Mouse (Mus musculus): ENCODE measurements around the gene Hcn3. TPM values are rescaled to one million over a fixed set of nuclear protein-coding genes. Genes with fewer than 3 reads are reported as not detected.

Gene Hcn3
- polyA plus RNA-seq, 1 experiment from 2014 or later, result 9.1 TPM

- no peak overlapping the region for H3K4me3 ChIP-seq
- no peak overlapping the region for H3K27ac ChIP-seq
- 65% methylated on average over 17 of the region's 17 CpGs for WGBS
- no peak for DNase-seq (ENCODE audit: low spot score)
- no peaks in the 10 kb centered on the region for H3K9me3 ChIP-seq
- H3K36me3 ChIP-seq, result peaks cover 13% of the 10 kb centered on the region; the same call in 1 of the 2 replicates
- peaks cover 49% of the 10 kb centered on the region for H3K27me3 ChIP-seq (ENCODE audit: insufficient read depth, poor library complexity, severe bottlenecking)
- H3K4me1 ChIP-seq (replicated peaks), result peaks cover 13% of the 10 kb centered on the region
These were observed 7.7 kb downstream of the Hcn3 start for GRCm38 (mm10) chr3:89152084-89152835.

GRCm38 (mm10) chr3:89148567-89148966, 11.4 kb downstream of the Hcn3 start:
- H3K27me3 ChIP-seq (ENCODE audit: insufficient read depth, poor library complexity, severe bottlenecking), result peaks cover 68% of the 10 kb centered on the region
- DNase-seq (ENCODE audit: low spot score), result no peak
- peaks cover 13% of the 10 kb centered on the region; the same call in 1 of the 2 replicates for H3K36me3 ChIP-seq

GRCm38 (mm10) chr3:89147979-89148311, 12.1 kb downstream of the Hcn3 start:
- H3K9me3 ChIP-seq, result no peaks in the 10 kb centered on the region
- 10% methylated on average over 15 of the region's 15 CpGs for WGBS

More at GRCm38 (mm10) chr3:89148567-89148966, 11.4 kb downstream of the Hcn3 start:
- 67% methylated on average over 14 of the region's 14 CpGs for WGBS
- Histone ChIP-seq H3K4me3 (peak overlapping the region; percentile 40; the same call in 1 of the 2 replicates), H3K27ac (no peak overlapping the region), H3K4me1 (replicated peaks) (peaks cover 25% of the 10 kb centered on the region), H3K9me3 (no peaks in the 10 kb centered on the region)

GRCm38 (mm10) chr3:89147101-89147978, 12.7 kb downstream of the Hcn3 start:
- H3K36me3 ChIP-seq, result peaks cover 9% of the 10 kb centered on the region; the same call in 1 of the 2 replicates
- H3K27ac ChIP-seq, result peak overlapping the region; percentile 59
- peaks cover 25% of the 10 kb centered on the region for H3K4me1 ChIP-seq (replicated peaks)
- DNase-seq (ENCODE audit: low spot score), result no peak
- H3K27me3 ChIP-seq (ENCODE audit: insufficient read depth, poor library complexity, severe bottlenecking), result peaks cover 64% of the 10 kb centered on the region
- H3K4me3 ChIP-seq, result peak overlapping the region; percentile 40
- 21% methylated on average over 26 of the region's 26 CpGs for WGBS
- no peaks in the 10 kb centered on the region for H3K9me3 ChIP-seq

More at GRCm38 (mm10) chr3:89147979-89148311, 12.1 kb downstream of the Hcn3 start:
- Histone ChIP-seq H3K27me3 (ENCODE audit: insufficient read depth, poor library complexity, severe bottlenecking) (peaks cover 68% of the 10 kb centered on the region), H3K27ac (peak overlapping the region; percentile 59), H3K4me3 (peak overlapping the region; percentile 40), H3K4me1 (replicated peaks) (peaks cover 25% of the 10 kb centered on the region), H3K36me3 (peaks cover 13% of the 10 kb centered on the region; the same call in 1 of the 2 replicates)
- DNase-seq (ENCODE audit: low spot score), result no peak

- 66% methylated on average over 8 of the region's 8 CpGs for WGBS
- peaks cover 53% of the 10 kb centered on the region for H3K27me3 ChIP-seq (ENCODE audit: insufficient read depth, poor library complexity, severe bottlenecking)
These were observed 14.4 kb downstream of the Hcn3 start for GRCm38 (mm10) chr3:89145566-89145965.

GRCm38 (mm10) chr3:89144821-89145220, 15.2 kb downstream of the Hcn3 start:
- H3K4me1 ChIP-seq (replicated peaks), result peaks cover 25% of the 10 kb centered on the region
- no peak for DNase-seq (ENCODE audit: low spot score)
- 83% methylated on average over 10 of the region's 10 CpGs for WGBS

More at GRCm38 (mm10) chr3:89145566-89145965, 14.4 kb downstream of the Hcn3 start:
- no peak for DNase-seq (ENCODE audit: low spot score)
- H3K4me3 ChIP-seq, result no peak overlapping the region
- H3K27ac ChIP-seq, result no peak overlapping the region
- no peaks in the 10 kb centered on the region for H3K36me3 ChIP-seq
- H3K4me1 ChIP-seq (replicated peaks), result peaks cover 25% of the 10 kb centered on the region
- H3K9me3 ChIP-seq, result no peaks in the 10 kb centered on the region

GRCm38 (mm10) chr3:89136365-89136764, 23.6 kb downstream of the Hcn3 start:
- peaks cover 14% of the 10 kb centered on the region for H3K4me1 ChIP-seq (replicated peaks)
- H3K27me3 ChIP-seq (ENCODE audit: insufficient read depth, poor library complexity, severe bottlenecking), result peaks cover 24% of the 10 kb centered on the region; the same call in 1 of the 2 replicates
- 43% methylated on average over 9 of the region's 9 CpGs for WGBS
- H3K27ac ChIP-seq, result peak overlapping the region; percentile 62
- DNase-seq (ENCODE audit: low spot score), result no peak
- no peaks in the 10 kb centered on the region for H3K36me3 ChIP-seq
- H3K4me3 ChIP-seq, result peak overlapping the region; percentile 28
- H3K9me3 ChIP-seq, result no peaks in the 10 kb centered on the region

More at GRCm38 (mm10) chr3:89144821-89145220, 15.2 kb downstream of the Hcn3 start:
- Histone ChIP-seq H3K4me3 (no peak overlapping the region), H3K9me3 (no peaks in the 10 kb centered on the region), H3K27ac (no peak overlapping the region), H3K27me3 (ENCODE audit: insufficient read depth, poor library complexity, severe bottlenecking) (peaks cover 45% of the 10 kb centered on the region), H3K36me3 (no peaks in the 10 kb centered on the region)

- Histone ChIP-seq H3K27me3 (ENCODE audit: insufficient read depth, poor library complexity, severe bottlenecking) (peaks cover 24% of the 10 kb centered on the region; the same call in 1 of the 2 replicates), H3K9me3 (no peaks in the 10 kb centered on the region), H3K27ac (peak within 1 kb of the TSS; percentile 62), H3K4me3 (peak within 1 kb of the TSS; percentile 28), H3K4me1 (replicated peaks) (peaks cover 14% of the 10 kb centered on the region), H3K36me3 (no peaks in the 10 kb centered on the region)
- DNase-seq (ENCODE audit: low spot score), result no peak
- WGBS, result 61% methylated on average over 3 of the region's 3 CpGs
These were observed 24.0 kb downstream of the Hcn3 start, which contains the start of gene Pklr for GRCm38 (mm10) chr3:89135958-89136357. Gene Pklr, plus strand, starts transcription at chr3:89136142.

- Histone ChIP-seq H3K36me3 (no peaks in the 10 kb centered on the region), H3K4me3 (no peak overlapping the region), H3K9me3 (no peaks in the 10 kb centered on the region), H3K27me3 (ENCODE audit: insufficient read depth, poor library complexity, severe bottlenecking) (peaks cover 26% of the 10 kb centered on the region; the same call in 1 of the 2 replicates), H3K27ac (no peak overlapping the region), H3K4me1 (replicated peaks) (peaks cover 16% of the 10 kb centered on the region)
- WGBS, result 97% methylated on average over 1 of the region's 1 CpGs
- no peak for DNase-seq (ENCODE audit: low spot score)
These were observed 26.2 kb downstream of the Hcn3 start for GRCm38 (mm10) chr3:89133752-89134151.

GRCm38 (mm10) chr3:89133063-89133450, 26.9 kb downstream of the Hcn3 start:
- WGBS, result 81% methylated on average over 7 of the region's 7 CpGs
- Histone ChIP-seq H3K9me3 (no peaks in the 10 kb centered on the region), H3K4me1 (replicated peaks) (peaks cover 16% of the 10 kb centered on the region), H3K27me3 (ENCODE audit: insufficient read depth, poor library complexity, severe bottlenecking) (peaks cover 26% of the 10 kb centered on the region; the same call in 1 of the 2 replicates), H3K36me3 (no peaks in the 10 kb centered on the region), H3K27ac (no peak overlapping the region), H3K4me3 (no peak overlapping the region)
- DNase-seq (ENCODE audit: low spot score), result no peak

- Histone ChIP-seq H3K27me3 (ENCODE audit: insufficient read depth, poor library complexity, severe bottlenecking) (peaks cover 26% of the 10 kb centered on the region; the same call in 1 of the 2 replicates), H3K4me1 (replicated peaks) (peaks cover 16% of the 10 kb centered on the region), H3K36me3 (no peaks in the 10 kb centered on the region), H3K9me3 (no peaks in the 10 kb centered on the region), H3K4me3 (peak overlapping the region; percentile 49), H3K27ac (peak overlapping the region; percentile 60)
- peak; percentile 29 for DNase-seq (ENCODE audit: low spot score)
- WGBS, result 16% methylated on average over 30 of the region's 30 CpGs
These were observed 27.5 kb downstream of the Hcn3 start for GRCm38 (mm10) chr3:89132285-89133062.

- H3K9me3 ChIP-seq, result no peaks in the 10 kb centered on the region
- no peak for DNase-seq (ENCODE audit: low spot score)
- H3K27ac ChIP-seq, result peak overlapping the region; percentile 60; the same call in 1 of the 2 replicates
- 41% methylated on average over 4 of the region's 4 CpGs for WGBS
- H3K4me1 ChIP-seq (replicated peaks), result peaks cover 16% of the 10 kb centered on the region
- no peaks in the 10 kb centered on the region for H3K36me3 ChIP-seq
- H3K4me3 ChIP-seq, result peak overlapping the region; percentile 49
- H3K27me3 ChIP-seq (ENCODE audit: insufficient read depth, poor library complexity, severe bottlenecking), result peaks cover 26% of the 10 kb centered on the region; the same call in 1 of the 2 replicates
These were observed 28.2 kb downstream of the Hcn3 start for GRCm38 (mm10) chr3:89131816-89132215.

All from hindbrain, embryonic 10.5 days (tissue).